Mouse (Mus musculus) c-Kit-positive CD71-positive TER-119-negative erythroid progenitor cells, embryonic 14.5 days (primary cell): ENCODE results near the gene Zfp184.
"Not testable (repeated sequence)": the region's sequence is repeated elsewhere in the genome, so short reads cannot be mapped to it uniquely, and the experiment has no call there.

Experiments used
- DNase-seq: peaks from one replicate; pipeline ENCODE4 v3.0.0-alpha.2; 2013; ENCODE audit warnings: low read depth

Zfp184 gene

GRCm38 (mm10) chr13:21944926-21945740 is at the start of gene Zfp184:
TSS of gene Zfp184 (plus strand) at chr13:21945094.
- DNase-seq, result peak; percentile 74

GRCm38 (mm10) chr13:21896549-21897244 is 48.2 kb upstream of the Zfp184 start:
- no peak for DNase-seq

- no peak for DNase-seq
Observed at GRCm38 (mm10) chr13:21897245-21897634, 47.7 kb upstream of the Zfp184 start.

GRCm38 (mm10) chr13:21900870-21901565 is 43.9 kb upstream of the Zfp184 start:
- not testable (repeated sequence) for DNase-seq

GRCm38 (mm10) chr13:21903500-21903899 is 41.4 kb upstream of the Zfp184 start:
- DNase-seq, result no peak

GRCm38 (mm10) chr13:21904090-21904489 is 40.8 kb upstream of the Zfp184 start:
- not testable (repeated sequence) for DNase-seq

GRCm38 (mm10) chr13:21906301-21906700 is 38.6 kb upstream of the Zfp184 start:
- DNase-seq, result no peak

GRCm38 (mm10) chr13:21906946-21907806 is 37.7 kb upstream of the Zfp184 start:
- DNase-seq, result peak; percentile 73

- not testable (repeated sequence) for DNase-seq
Observed at GRCm38 (mm10) chr13:21907807-21908155, 37.1 kb upstream of the Zfp184 start.

GRCm38 (mm10) chr13:21910735-21911134 is 34.2 kb upstream of the Zfp184 start:
- no peak for DNase-seq

- no peak for DNase-seq
Observed at GRCm38 (mm10) chr13:21911147-21911546, 33.7 kb upstream of the Zfp184 start.

GRCm38 (mm10) chr13:21913854-21914253 is 31.0 kb upstream of the Zfp184 start:
- DNase-seq, result no peak

GRCm38 (mm10) chr13:21914599-21914998 is 30.3 kb upstream of the Zfp184 start:
- peak; percentile 76 for DNase-seq

- no peak for DNase-seq
Observed at GRCm38 (mm10) chr13:21915487-21915886, 29.4 kb upstream of the Zfp184 start.

- no peak for DNase-seq
Observed at GRCm38 (mm10) chr13:21916056-21916455, 28.8 kb upstream of the Zfp184 start.

- peak; percentile 88 for DNase-seq
Observed at GRCm38 (mm10) chr13:21917040-21917439, 27.9 kb upstream of the Zfp184 start.

GRCm38 (mm10) chr13:21917480-21917879 is 27.4 kb upstream of the Zfp184 start:
- DNase-seq, result no peak

GRCm38 (mm10) chr13:21917992-21918391 is 26.9 kb upstream of the Zfp184 start:
- no peak for DNase-seq

- DNase-seq, result peak; percentile 85
Observed at GRCm38 (mm10) chr13:21918570-21919419, 26.1 kb upstream of the Zfp184 start.

- peak; percentile 77 for DNase-seq
Observed at GRCm38 (mm10) chr13:21919836-21920431, 25.0 kb upstream of the Zfp184 start.
